Mouse (Mus musculus): Measurements from ENCODE around the gene Gm17693. TPM values are rescaled to one million over a fixed set of nuclear protein-coding genes. Genes with fewer than 3 reads are reported as not detected.

The Gm17693 gene
- not detected for polyA plus RNA-seq (2014; fragmentation: Illumina TruSeq; extraction: RNeasy Lipid Tissue Mini Kit (QIAGEN cat#74804); ENCODE audit: low replicate concordance)

GRCm38 (mm10) chrX:125705144-125705543, at the start of gene Gm17693:
Gene Gm17693, plus strand, starts transcription at chrX:125705444.

